Mouse (Mus musculus): ENCODE measurements at regions not wholly inside any gene's neighbourhood (a gene's known extent, or its start where the extent isn't known, plus 50 kb on each side); places are given as distances from the start of the nearest gene placed in this dataset.

DNA sequence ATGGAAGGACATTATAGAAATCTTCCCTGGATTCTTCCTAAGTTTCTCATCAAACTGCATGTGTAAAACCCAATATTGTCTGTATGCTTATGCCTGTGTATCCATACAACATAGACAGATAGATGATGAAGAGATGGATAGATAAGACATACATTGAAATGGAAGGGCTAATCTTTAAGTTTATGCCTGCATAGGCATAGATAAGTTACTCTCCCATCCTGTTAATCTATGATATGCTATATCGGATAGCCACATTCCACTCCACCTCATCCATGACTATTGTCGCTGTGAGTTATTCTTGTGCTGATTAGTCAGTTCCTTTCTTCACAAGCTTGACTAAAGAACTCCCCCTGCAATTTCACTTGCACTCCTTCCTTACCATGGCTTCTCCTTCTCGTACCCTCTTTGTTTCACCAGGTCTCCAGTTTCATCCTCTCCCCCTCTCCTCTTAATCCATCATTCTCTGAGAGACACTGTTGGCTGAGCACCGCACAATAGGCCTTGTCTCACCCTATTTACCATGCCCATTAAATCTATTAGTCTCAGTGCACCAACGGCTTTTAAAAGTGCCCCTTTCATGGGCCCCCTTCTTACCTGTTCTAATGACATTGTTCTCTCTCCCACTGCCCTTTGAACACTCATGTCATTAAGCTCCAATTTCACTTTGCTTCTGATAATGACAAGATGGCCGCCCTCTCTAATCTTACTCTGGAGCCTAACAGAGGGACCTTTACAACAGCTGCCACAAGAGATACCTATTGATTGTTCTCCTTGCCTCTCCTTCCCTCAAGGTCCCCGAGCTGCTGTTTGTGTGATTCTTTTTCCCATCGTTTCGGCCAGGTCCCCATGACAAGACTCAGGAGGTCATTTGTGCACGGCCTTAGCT lies 399.1 kb upstream of the Acvr2a start:
- TF ChIP-seq CTCF (IDR thresholded peaks at IDR 0.05; ENCODE audit: control insufficient read depth, insufficient read depth, insufficient read length) (no peak), MYOG (IDR thresholded peaks at IDR 0.05; ENCODE audit: control insufficient read depth, extremely low read depth, insufficient read length) (no peak), MAX (IDR thresholded peaks at IDR 0.05) (no peak), USF1 (IDR thresholded peaks at IDR 0.05; ENCODE audit: low read depth) (no peak), MYOD1 (IDR thresholded peaks at IDR 0.05; ENCODE audit: control insufficient read depth, insufficient read length, low read depth) (no peak)

Data from C2C12 (cell line).